In the genomic region with DNA sequence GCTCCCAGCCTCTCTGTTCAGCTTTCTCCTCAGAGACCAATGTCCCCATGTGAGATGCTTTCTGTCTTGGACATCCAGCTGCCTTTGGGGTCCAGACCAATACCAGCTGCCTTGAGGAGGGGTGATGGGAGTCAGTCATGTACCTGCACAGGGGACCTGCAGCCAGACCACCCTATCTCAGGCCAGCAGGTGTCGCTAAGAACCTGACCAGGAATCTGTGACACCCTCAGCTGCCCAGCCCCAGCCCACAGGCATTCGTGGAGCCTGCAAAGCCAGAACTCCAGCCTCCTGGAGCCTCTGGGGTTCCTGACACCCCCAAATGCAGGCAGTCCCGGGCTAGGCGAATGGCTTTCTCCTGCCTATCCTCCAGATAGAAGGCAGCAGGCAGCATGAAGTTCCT, we compare ENCODE assay signal across 11 mouse cellular contexts. TPM values are rescaled to one million over a fixed set of nuclear protein-coding genes. Genes with fewer than 3 reads are reported as not detected.
A peak's percentile ranks its signal among the peaks of the same experiment; 100 is the strongest.
DNase-seq lines count a peak whose midpoint lies in the region; ATAC-seq and TF ChIP-seq lines count a peak whose summit lies in the region.
"Had no signal": no experiment of that assay in that cellular context is flagged by ENCODE, and none has a peak within 500 bp of the region (broad histone marks: within the 10 kb centered on the region; RNA-seq: fewer than 3 reads in every experiment).

No protein-coding gene starts in this region.

- H3K27ac ChIP-seq in layer of hippocampus, adult 2 months = no peak overlapping the region
- H3K27ac ChIP-seq in CH12.LX (ENCODE audit: insufficient read depth, low read depth) = no peak overlapping the region
- H3K27ac ChIP-seq in liver, embryonic 14.5 days = no peak overlapping the region
- no peak overlapping the region for H3K27ac ChIP-seq in forebrain, embryonic 10.5 days
- H3K27ac ChIP-seq: hindbrain, embryonic 14.5 days had no signal

- TF ChIP-seq RAD21 in CH12.LX (IDR thresholded peaks at IDR 0.05; ENCODE audit: low read depth, low read length) = peak; percentile 78

- H3K4me2 ChIP-seq in CH12.LX (ENCODE audit: insufficient read depth, low read depth, poor library complexity, severe bottlenecking) = no peak overlapping the region
- H3K4me2 ChIP-seq in liver, embryonic 14.5 days (ENCODE audit: low read depth) = no peak overlapping the region
- H3K4me2 ChIP-seq: hindbrain, embryonic 14.5 days had no signal

- no peaks in the 10 kb centered on the region for H3K79me2 ChIP-seq in CH12.LX (replicated peaks; ENCODE audit: control insufficient read depth, extremely low read depth, insufficient read depth, poor library complexity, severe bottlenecking)

- H3K9me3 ChIP-seq in CH12.LX (replicated peaks; ENCODE audit: low read length) = no peaks in the 10 kb centered on the region
- H3K9me3 ChIP-seq in liver, embryonic 14.5 days (ENCODE audit: control insufficient read depth, low read length) = no peaks in the 10 kb centered on the region
- H3K9me3 ChIP-seq in forebrain, embryonic 10.5 days = no peaks in the 10 kb centered on the region

- H3K4me1 ChIP-seq in CH12.LX (ENCODE audit: control insufficient read depth in 1 of 2, insufficient read depth in 2 of 2) = peaks cover 10 to 28% of the 10 kb centered on the region in 2 experiments
- no peaks in the 10 kb centered on the region for H3K4me1 ChIP-seq in liver, embryonic 14.5 days (replicated peaks; ENCODE audit: control insufficient read depth in 2 of 2, insufficient read depth in 2 of 2, low read length in 1 of 2)
- H3K4me1 ChIP-seq in forebrain, embryonic 10.5 days = peaks cover 18% of the 10 kb centered on the region

- dilution Hi-C loops in CH12.LX (cut with MboI; ENCODE audit: extremely low pct_ligation_motif_present, extremely low pct_unique_long_range_greater_than_20kb, low sequenced_read_pairs) = no loop called here

- WGBS in liver, embryonic 14.5 days (ENCODE audit: insufficient replicate concordance) = 17% methylated on average over 4 of the region's 4 CpGs
- 14% methylated on average over 4 of the region's 4 CpGs for WGBS in forebrain, embryonic 10.5 days

- no peak for TF ChIP-seq EP300 in CH12.LX (IDR thresholded peaks at IDR 0.05; ENCODE audit: low read length)
- TF ChIP-seq EP300 in liver, embryonic 14.5 days (IDR thresholded peaks at IDR 0.05; ENCODE audit: low read depth) = no peak

- H3K36me3 ChIP-seq in CH12.LX (replicated peaks in 1 of 2; ENCODE audit: control insufficient read depth in 1 of 2, insufficient read depth in 1 of 2, low read length in 1 of 2) = no peaks in the 10 kb centered on the region
- H3K36me3 ChIP-seq in liver, embryonic 14.5 days (replicated peaks; ENCODE audit: control insufficient read depth, insufficient read depth, low read depth) = no peaks in the 10 kb centered on the region
- H3K36me3 ChIP-seq in forebrain, embryonic 10.5 days (replicated peaks) = no peaks in the 10 kb centered on the region

- H3K27me3 ChIP-seq in CH12.LX (replicated peaks) = peaks cover 35% of the 10 kb centered on the region
- H3K27me3 ChIP-seq in liver, embryonic 14.5 days (ENCODE audit: control insufficient read depth, insufficient read depth, low read length) = no peaks in the 10 kb centered on the region; the same call in 1 of the 2 replicates
- H3K27me3 ChIP-seq in forebrain, embryonic 10.5 days (ENCODE audit: poor library complexity, severe bottlenecking) = no peaks in the 10 kb centered on the region

- TF ChIP-seq CTCF in layer of hippocampus, adult 2 months (conservative IDR thresholded peaks at IDR 0.05) = peak; percentile 42
- TF ChIP-seq CTCF in CH12.LX (conservative IDR thresholded peaks at IDR 0.05 in 1 of 2, IDR thresholded peaks at IDR 0.05 in 1 of 2; ENCODE audit: low read depth in 2 of 2, low read length in 2 of 2) = peak; percentile 37 to 86; a peak in 2 of 4 replicates
- TF ChIP-seq CTCF in liver, embryonic 14.5 days (IDR thresholded peaks at IDR 0.05; ENCODE audit: low read depth) = peak; percentile 73

- no peak for ATAC-seq in liver, embryonic 14.5 days (ENCODE audit: insufficient read depth)

- TF ChIP-seq POLR2A in CH12.LX (IDR thresholded peaks at IDR 0.05; ENCODE audit: low read depth, low read length) = no peak

- DNase-seq in layer of hippocampus, adult 2 months (ENCODE audit: low spot score in 2 of 2) = no peak
- DNase-seq in layer of hippocampus, postnatal 25 days (ENCODE audit: extremely low spot score in 1 of 2, low spot score in 1 of 2) = no peak
- DNase-seq in CH12.LX (ENCODE audit: extremely low read depth) = peak; percentile 52
- DNase-seq in R1 (ENCODE audit: low read depth, low spot score) = peak; percentile 62
- DNase-seq in liver, embryonic 14.5 days (ENCODE audit: low read depth in 3 of 3, low spot score in 3 of 3) = no peak
- DNase-seq in forebrain, embryonic 10.5 days (ENCODE audit: extremely low spot score, low spot score) = no peak
- no peak for DNase-seq in layer of hippocampus, postnatal 36 days
- DNase-seq in adrenal gland, adult (ENCODE audit: inconsistent age in 2 of 2, low spot score in 1 of 2) = no peak
- DNase-seq: cerebellum, postnatal 14 days had no signal

- in situ Hi-C loops in CH12.LX (cut with MboI; ENCODE audit: low pct_ligation_motif_present, low pct_unique_long_range_greater_than_20kb, low sequenced_read_pairs) = no loop called here

- H3K4me3 ChIP-seq in layer of hippocampus, adult 2 months = no peak overlapping the region
- no peak overlapping the region for H3K4me3 ChIP-seq in CH12.LX (replicated peaks in 1 of 3; ENCODE audit: low read depth in 2 of 3, low read length in 2 of 3, poor library complexity in 1 of 3)
- no peak overlapping the region for H3K4me3 ChIP-seq in liver, embryonic 14.5 days (ENCODE audit: insufficient read depth in 1 of 2, low read depth in 2 of 2, low read length in 2 of 2)
- H3K4me3 ChIP-seq in forebrain, embryonic 10.5 days = no peak overlapping the region

- H3K9ac ChIP-seq in CH12.LX (ENCODE audit: insufficient read depth, low read depth) = no peak overlapping the region
- no peak overlapping the region for H3K9ac ChIP-seq in liver, embryonic 14.5 days (replicated peaks)
- H3K9ac ChIP-seq: hindbrain, embryonic 14.5 days had no signal

TF ChIP-seq in CH12.LX, 34 proteins besides CTCF, POLR2A, EP300 and RAD21 (continues in another document):
- TF ChIP-seq JUN (IDR thresholded peaks at IDR 0.05; ENCODE audit: insufficient read depth, low read depth, low read length) (no peak), NELFE (IDR thresholded peaks at IDR 0.05; ENCODE audit: low read depth, low read length) (peak; percentile 17; the same call in 1 of the 2 replicates), ZC3H11A (IDR thresholded peaks at IDR 0.05; ENCODE audit: low read depth, low read length) (0 out of 2 replicates have a peak, but pooled peaks have one; percentile 2)

RNA-seq across cellular contexts. Expression of a gene that starts 5.5 kb away (rescaled TPM):
- total RNA-seq in layer of hippocampus, adult 2 months (2021) = not detected
- total RNA-seq in layer of hippocampus, postnatal 25 days (2021) = not detected
- 62.4 and 110 TPM in 2 replicates for total RNA-seq in CH12.LX (2012; rRNA removed)
- 55.4 and 61.9 TPM in 2 replicates for total RNA-seq in CH12.LX (2014; rRNA removed)
- polyA plus RNA-seq in CH12.LX (2012; ENCODE audit: insufficient read length, low read depth) = 167 and 171 TPM in 2 replicates
- polyA plus RNA-seq in liver, embryonic 14.5 days (2012; rRNA removed) = 0.05 and 0.10 TPM in 2 replicates
- 0.20 and 0.45 TPM in 2 replicates for polyA plus RNA-seq in liver, embryonic 14.5 days (2014; fragmentation: Nextera tagmentation; extraction: Ambion mirVana)
- polyA plus RNA-seq in forebrain, embryonic 10.5 days (2016; fragmentation: Nextera tagmentation; extraction: Ambion mirVana) = 0.90 and 1.5 TPM in 2 replicates
- total RNA-seq in layer of hippocampus, postnatal 36 days (2021) = not detected
- total RNA-seq: left cerebral cortex, postnatal 36 days had no signal

RNA-seq across cellular contexts. Expression of a gene that starts 10.3 kb away (rescaled TPM):
- 10 to 100 TPM; 67.8 to 73.5 TPM for total RNA-seq in layer of hippocampus, adult 2 months (2021)
- 10 to 100 TPM; 74.9 to 79.7 TPM for total RNA-seq in layer of hippocampus, postnatal 25 days (2021)
- total RNA-seq in CH12.LX (2012; rRNA removed) (33.7 and 58.9 TPM in 2 replicates), CH12.LX (2014; rRNA removed) (34.4 and 42.8 TPM in 2 replicates)
- 42.0 and 44.5 TPM in 2 replicates for polyA plus RNA-seq in CH12.LX (2012; ENCODE audit: insufficient read length, low read depth)
- 14.3 and 18.7 TPM in 2 replicates for polyA plus RNA-seq in liver, embryonic 14.5 days (2012; rRNA removed)
- 24.5 and 25.7 TPM in 2 replicates for polyA plus RNA-seq in liver, embryonic 14.5 days (2014; fragmentation: Nextera tagmentation; extraction: Ambion mirVana)
- 59.7 and 63.8 TPM in 2 replicates for polyA plus RNA-seq in forebrain, embryonic 10.5 days (2016; fragmentation: Nextera tagmentation; extraction: Ambion mirVana)
- total RNA-seq in layer of hippocampus, postnatal 36 days (2021) = 10 to 100 TPM; 64.6 to 68.3 TPM

RNA-seq across cellular contexts. Expression of a gene that starts 13.3 kb away (rescaled TPM):
- total RNA-seq in layer of hippocampus, adult 2 months (2021) = under 1 TPM; 0.29 to 0.38 TPM
- under 1 TPM in 1 of 2 experiments, not detected in 1; 0.22 TPM for total RNA-seq in layer of hippocampus, postnatal 25 days (2021)
- total RNA-seq in CH12.LX (2012; rRNA removed) (not detected in 2 replicates), CH12.LX (2014; rRNA removed) (not detected in 2 replicates)
- not detected in 2 replicates for polyA plus RNA-seq in CH12.LX (2012; ENCODE audit: insufficient read length, low read depth)
- polyA plus RNA-seq in liver, embryonic 14.5 days (2012; rRNA removed) = not detected in 2 replicates
- not detected in 2 replicates for polyA plus RNA-seq in liver, embryonic 14.5 days (2014; fragmentation: Nextera tagmentation; extraction: Ambion mirVana)
- polyA plus RNA-seq in forebrain, embryonic 10.5 days (2016; fragmentation: Nextera tagmentation; extraction: Ambion mirVana) = not detected in 2 replicates
- total RNA-seq in layer of hippocampus, postnatal 36 days (2021) = under 1 TPM in 1 of 2 experiments, not detected in 1; 0.61 TPM

RNA-seq across cellular contexts. Expression of a gene that starts 21.1 kb away (rescaled TPM):
- total RNA-seq in layer of hippocampus, adult 2 months (2021) = 10 to 100 TPM; 44.7 to 49.4 TPM
- 10 to 100 TPM; 39.2 to 48.2 TPM for total RNA-seq in layer of hippocampus, postnatal 25 days (2021)
- total RNA-seq in CH12.LX (2012; rRNA removed) = not detected in 2 replicates
- total RNA-seq in CH12.LX (2014; rRNA removed) = not detected in 2 replicates
- not detected in 2 replicates for polyA plus RNA-seq in CH12.LX (2012; ENCODE audit: insufficient read length, low read depth)
- 0.17 TPM in 2 replicates for polyA plus RNA-seq in liver, embryonic 14.5 days (2012; rRNA removed)
- 0.05 TPM in 1 of 2 replicates, not detected in the other for polyA plus RNA-seq in liver, embryonic 14.5 days (2014; fragmentation: Nextera tagmentation; extraction: Ambion mirVana)
- polyA plus RNA-seq in forebrain, embryonic 10.5 days (2016; fragmentation: Nextera tagmentation; extraction: Ambion mirVana) = 9.5 and 12.4 TPM in 2 replicates
- 10 to 100 TPM; 44.0 to 44.8 TPM for total RNA-seq in layer of hippocampus, postnatal 36 days (2021)

RNA-seq across cellular contexts. Expression of a gene that starts 23.2 kb away (rescaled TPM):
- total RNA-seq in layer of hippocampus, adult 2 months (2021) = 10 to 100 TPM; 73.1 to 79.8 TPM
- total RNA-seq in layer of hippocampus, postnatal 25 days (2021) = 10 to 100 TPM; 67.1 to 77.7 TPM
- 335 and 348 TPM in 2 replicates for total RNA-seq in CH12.LX (2012; rRNA removed)
- 323 and 331 TPM in 2 replicates for total RNA-seq in CH12.LX (2014; rRNA removed)
- 314 and 354 TPM in 2 replicates for polyA plus RNA-seq in CH12.LX (2012; ENCODE audit: insufficient read length, low read depth)
- 106 and 127 TPM in 2 replicates for polyA plus RNA-seq in liver, embryonic 14.5 days (2012; rRNA removed)
- polyA plus RNA-seq in liver, embryonic 14.5 days (2014; fragmentation: Nextera tagmentation; extraction: Ambion mirVana) = 115 and 124 TPM in 2 replicates
- 253 and 264 TPM in 2 replicates for polyA plus RNA-seq in forebrain, embryonic 10.5 days (2016; fragmentation: Nextera tagmentation; extraction: Ambion mirVana)
- 10 to 100 TPM; 67.0 to 70.2 TPM for total RNA-seq in layer of hippocampus, postnatal 36 days (2021)

Comparison
In these comparisons a context has a peak if more than half of its experiments do, and no peak if none do; other contexts are left out.
1. DNase-seq: peak in CH12.LX (single experiment) and R1 (single experiment); none in layer of hippocampus, adult 2 months (0 of 2), layer of hippocampus, postnatal 25 days (0 of 2), liver, embryonic 14.5 days (0 of 3), forebrain, embryonic 10.5 days (single experiment), layer of hippocampus, postnatal 36 days (0 of 2) and adrenal gland, adult (0 of 2).
2. RNA of a gene that starts 5.5 kb away (total RNA-seq): 55.4 to 110 TPM in CH12.LX; not detected in layer of hippocampus, adult 2 months, not detected in layer of hippocampus, postnatal 25 days and not detected in layer of hippocampus, postnatal 36 days; every median in the first group is over 10 times any median in the second.
3. Peak in every context shown above with its lines, with median percentiles within 50 percentile points of each other: CTCF ChIP-seq.